Mouse (Mus musculus): ENCODE data around the gene Pdik1l. TPM values are rescaled to one million over a fixed set of nuclear protein-coding genes. Genes with fewer than 3 reads are reported as not detected.

Pdik1l gene
- total and polyA plus RNA-seq, 3 experiments: 1.00 to 7.6 (median 5.3) TPM

DNA sequence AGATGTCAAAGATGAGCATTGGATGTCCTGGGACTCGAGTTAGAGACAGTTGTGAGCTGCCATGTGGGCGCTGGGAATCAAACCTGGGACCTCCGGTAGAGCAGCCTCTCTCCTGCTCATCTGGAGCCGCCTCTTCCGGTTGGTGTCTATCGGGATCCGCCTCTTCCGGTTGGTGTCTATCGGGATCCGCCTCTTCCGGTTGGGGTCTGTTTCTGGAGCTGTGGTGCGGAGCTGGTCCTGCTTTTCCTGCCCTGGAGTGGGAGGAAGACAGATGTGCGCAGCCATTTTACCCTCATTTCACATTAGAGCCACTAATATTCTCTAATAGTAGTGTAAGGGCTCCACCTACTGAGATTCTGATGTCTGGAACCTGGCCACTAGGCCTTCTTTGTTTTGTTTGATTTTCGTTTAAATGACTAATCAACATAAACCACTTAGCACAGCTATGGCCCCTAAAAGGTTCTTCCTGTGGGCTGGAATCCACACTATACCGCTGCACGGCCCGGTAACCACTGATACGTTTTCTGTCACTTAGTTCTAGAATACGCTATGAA, 19.5 kb downstream of the Pdik1l start:
- no peaks in the 10 kb centered on the region for H3K36me3 ChIP-seq (ENCODE audit: control insufficient read depth, insufficient read depth, low read length)
- no peak overlapping the region for H3K4me3 ChIP-seq
- no peak overlapping the region for H3K27ac ChIP-seq
- no peaks in the 10 kb centered on the region for H3K79me2 ChIP-seq (replicated peaks; ENCODE audit: control insufficient read depth, insufficient read depth, low read length)
- H3K27me3 ChIP-seq (ENCODE audit: control insufficient read depth, insufficient read depth, low read length): no peaks in the 10 kb centered on the region
- TF ChIP-seq EP300 (IDR thresholded peaks at IDR 0.05; ENCODE audit: insufficient read depth, low read depth, low read length) (no peak), POLR2A (IDR thresholded peaks at IDR 0.05; ENCODE audit: insufficient read depth, low read depth, low read length) (no peak), CTCF (IDR thresholded peaks at IDR 0.05) (peak; percentile 71)
- no peak overlapping the region for H3K9ac ChIP-seq (ENCODE audit: low read depth, low read length)
- WGBS: 62% methylated on average over 19 of the region's 19 CpGs
- no peak for DNase-seq
- intact Hi-C loops (cut with DNase I): loop anchor here (1.0 to 2.0 kb wide), 2 partner anchors 19 kb away; partner anchors contain the start of gene Pdik1l
- peaks cover 4% of the 10 kb centered on the region; the same call in 1 of the 2 replicates for H3K4me1 ChIP-seq (ENCODE audit: control insufficient read depth, insufficient read depth, low read length)

DNA sequence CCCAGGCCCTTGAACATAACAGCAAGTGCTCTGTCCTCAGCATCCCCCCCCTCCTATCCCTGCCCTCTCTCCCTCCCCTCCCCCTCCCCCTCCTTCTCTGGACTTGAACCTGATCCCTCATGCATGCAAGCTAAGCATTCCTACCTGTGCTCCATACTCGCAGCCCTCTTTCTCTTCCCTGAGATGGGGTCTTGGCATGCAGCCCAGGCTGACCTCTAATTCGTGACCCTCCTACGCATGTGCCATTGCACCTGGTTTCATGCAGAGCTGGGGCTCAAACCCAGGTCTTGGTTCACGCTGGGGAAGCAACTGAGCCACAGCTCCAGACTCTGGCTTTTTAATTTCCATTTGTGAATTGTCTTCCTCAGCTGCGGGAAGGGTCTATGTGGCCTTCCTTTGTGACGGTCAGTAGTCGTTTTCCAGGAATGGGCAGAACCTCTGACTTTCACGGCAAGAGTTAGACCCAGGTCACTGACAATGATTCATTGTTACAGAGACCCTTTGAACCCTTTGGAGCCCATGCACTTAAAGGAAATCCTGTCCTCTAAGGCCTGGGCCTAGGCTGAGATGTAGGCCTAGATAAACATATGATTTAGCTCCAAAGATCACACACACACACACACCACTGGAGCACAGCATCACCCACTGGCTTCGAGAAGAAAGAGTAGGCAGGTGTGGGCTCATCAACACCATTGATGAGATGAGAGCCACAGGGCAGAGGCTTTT, 21.7 kb downstream of the Pdik1l start:
- TF ChIP-seq POLR2A (IDR thresholded peaks at IDR 0.05; ENCODE audit: insufficient read depth, low read depth, low read length) (no peak), CTCF (IDR thresholded peaks at IDR 0.05) (peak; percentile 21; the same call in 1 of the 2 replicates)
- Histone ChIP-seq H3K79me2 (replicated peaks; ENCODE audit: control insufficient read depth, insufficient read depth, low read length) (no peaks in the 10 kb centered on the region), H3K4me1 (ENCODE audit: control insufficient read depth, insufficient read depth, low read length) (peaks cover 4% of the 10 kb centered on the region; the same call in 1 of the 2 replicates), H3K4me3 (no peak overlapping the region), H3K27me3 (ENCODE audit: control insufficient read depth, insufficient read depth, low read length) (no peaks in the 10 kb centered on the region), H3K27ac (peak overlapping the region; percentile 47; the same call in 1 of the 2 replicates), H3K36me3 (ENCODE audit: control insufficient read depth, insufficient read depth, low read length) (no peaks in the 10 kb centered on the region), H3K9ac (ENCODE audit: low read depth, low read length) (no peak overlapping the region)
- no peak for DNase-seq
- intact Hi-C loops (cut with DNase I): no loop called here
- 54% methylated on average over 9 of the region's 9 CpGs for WGBS

DNA sequence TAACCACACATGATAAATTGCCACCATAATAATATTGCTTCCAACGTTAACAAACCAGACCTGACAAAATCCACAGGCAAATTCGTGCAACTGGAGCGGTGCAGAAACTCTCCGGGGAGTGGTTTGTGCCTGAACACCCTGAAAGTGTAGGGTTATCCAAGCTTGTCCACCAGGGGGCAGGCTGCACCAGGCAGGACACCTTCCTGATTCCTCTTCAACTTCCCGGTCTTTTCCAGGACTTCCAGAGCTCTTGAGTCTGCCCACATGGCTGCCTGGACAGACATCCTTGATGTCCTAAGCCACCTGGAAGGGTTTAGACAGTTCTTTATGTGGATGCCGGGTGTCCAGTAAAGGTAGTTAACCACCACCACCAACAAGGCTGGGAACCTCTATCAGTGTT, 24.5 kb downstream of the Pdik1l start:
- intact Hi-C loops (cut with DNase I): loop anchor here (5.0 kb wide), 2 partner anchors 94 to 124 kb away; no protein-coding TSS in a partner anchor
- Histone ChIP-seq H3K4me3 (no peak overlapping the region), H3K36me3 (ENCODE audit: control insufficient read depth, insufficient read depth, low read length) (no peaks in the 10 kb centered on the region), H3K79me2 (replicated peaks; ENCODE audit: control insufficient read depth, insufficient read depth, low read length) (no peaks in the 10 kb centered on the region), H3K27ac (no peak overlapping the region), H3K9ac (ENCODE audit: low read depth, low read length) (no peak overlapping the region), H3K4me1 (ENCODE audit: control insufficient read depth, insufficient read depth, low read length) (peaks cover 4% of the 10 kb centered on the region; the same call in 1 of the 2 replicates), H3K27me3 (ENCODE audit: control insufficient read depth, insufficient read depth, low read length) (no peaks in the 10 kb centered on the region)
- TF ChIP-seq EP300 (IDR thresholded peaks at IDR 0.05; ENCODE audit: insufficient read depth, low read depth, low read length) (0 out of 2 replicates have a peak, but pooled peaks have one; percentile 42), CTCF (IDR thresholded peaks at IDR 0.05) (peak; percentile 86), POLR2A (IDR thresholded peaks at IDR 0.05; ENCODE audit: insufficient read depth, low read depth, low read length) (no peak)
- peak in 1 of 2 experiments; percentile 69 for DNase-seq
- WGBS: 30% methylated on average over 6 of the region's 6 CpGs

DNA sequence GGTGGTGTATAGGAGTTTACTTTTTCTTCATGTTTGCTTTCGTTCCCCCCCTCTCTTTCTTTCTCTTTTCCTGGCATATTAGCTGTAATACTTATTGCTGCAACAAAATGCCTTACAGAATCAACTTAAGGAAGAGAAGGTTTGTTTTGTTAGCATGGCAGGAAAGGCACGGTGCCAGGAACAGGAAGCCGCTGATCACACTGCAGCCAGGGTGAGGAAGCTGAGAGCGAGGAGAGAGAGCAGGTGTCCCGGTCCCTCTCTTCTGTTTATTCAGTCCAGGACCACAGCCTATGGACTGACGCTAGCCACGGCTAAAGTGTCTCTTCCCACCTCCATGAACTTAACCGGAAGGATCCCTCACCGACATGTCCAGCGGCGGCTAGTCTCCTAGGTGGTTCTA, 29.3 kb downstream of the Pdik1l start:
- H3K27me3 ChIP-seq (ENCODE audit: control insufficient read depth, insufficient read depth, low read length): no peaks in the 10 kb centered on the region
- no peaks in the 10 kb centered on the region for H3K36me3 ChIP-seq (ENCODE audit: control insufficient read depth, insufficient read depth, low read length)
- DNase-seq: no peak
- TF ChIP-seq POLR2A (IDR thresholded peaks at IDR 0.05; ENCODE audit: insufficient read depth, low read depth, low read length): no peak
- no peak for TF ChIP-seq CTCF (IDR thresholded peaks at IDR 0.05)
- TF ChIP-seq EP300 (IDR thresholded peaks at IDR 0.05; ENCODE audit: insufficient read depth, low read depth, low read length): no peak
- H3K9ac ChIP-seq (ENCODE audit: low read depth, low read length): no peak overlapping the region
- 45% methylated on average over 11 of the region's 11 CpGs for WGBS
- H3K27ac ChIP-seq: peak overlapping the region; percentile 75
- peaks cover 7% of the 10 kb centered on the region for H3K4me1 ChIP-seq (ENCODE audit: control insufficient read depth, insufficient read depth, low read length)
- intact Hi-C loops (cut with DNase I): no loop called here
- H3K79me2 ChIP-seq (replicated peaks; ENCODE audit: control insufficient read depth, insufficient read depth, low read length): no peaks in the 10 kb centered on the region
- no peak overlapping the region for H3K4me3 ChIP-seq

DNA sequence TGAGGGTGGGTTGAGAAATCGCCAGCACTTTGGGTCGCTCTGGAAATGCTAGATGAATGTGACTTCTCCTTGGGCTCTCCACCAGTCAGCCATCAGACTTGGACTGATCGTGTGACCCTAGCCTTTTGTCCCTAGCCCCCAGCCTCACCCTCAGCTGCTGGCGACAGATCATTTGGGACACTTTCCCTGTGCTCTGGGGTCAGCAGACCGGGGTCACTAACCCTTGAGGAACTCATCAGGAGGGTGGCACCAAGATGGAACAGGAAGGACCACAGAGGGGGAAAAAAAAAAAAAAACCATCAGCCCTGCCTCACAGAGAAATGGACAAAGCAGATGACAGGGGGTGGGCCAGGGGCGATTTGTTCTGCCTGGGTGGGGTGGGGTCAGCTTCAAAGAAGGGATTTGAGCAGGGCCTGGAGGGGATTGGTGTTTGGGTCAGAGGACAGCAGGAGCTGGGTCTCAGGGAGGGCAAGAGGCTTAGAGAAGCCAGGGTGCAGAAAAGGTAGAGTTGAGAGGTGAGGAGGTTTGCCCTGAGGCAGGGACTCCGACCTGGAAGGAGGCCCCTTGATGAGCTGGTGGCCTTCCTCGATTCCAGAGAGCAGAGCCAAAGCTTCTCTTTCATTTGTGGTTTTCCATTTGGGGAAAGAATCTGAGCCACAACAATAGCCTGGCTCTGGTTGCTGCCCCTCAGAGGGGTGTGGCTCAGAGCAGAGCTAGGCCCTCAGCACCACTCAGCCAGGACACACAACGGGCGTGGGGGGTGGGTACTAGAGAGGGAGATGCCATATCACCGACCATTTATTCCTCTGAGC, 30.3 kb downstream of the Pdik1l start:
- WGBS: 38% methylated on average over 11 of the region's 11 CpGs
- no peak overlapping the region for H3K9ac ChIP-seq (ENCODE audit: low read depth, low read length)
- H3K79me2 ChIP-seq (replicated peaks; ENCODE audit: control insufficient read depth, insufficient read depth, low read length): no peaks in the 10 kb centered on the region
- peak; percentile 26 to 38 for DNase-seq
- TF ChIP-seq EP300 (IDR thresholded peaks at IDR 0.05; ENCODE audit: insufficient read depth, low read depth, low read length): no peak
- 0 out of 2 replicates have a peak, but pooled peaks have one; percentile 20 for TF ChIP-seq POLR2A (IDR thresholded peaks at IDR 0.05; ENCODE audit: insufficient read depth, low read depth, low read length)
- TF ChIP-seq CTCF (IDR thresholded peaks at IDR 0.05): no peak
- peaks cover 7% of the 10 kb centered on the region for H3K4me1 ChIP-seq (ENCODE audit: control insufficient read depth, insufficient read depth, low read length)
- intact Hi-C loops (cut with DNase I): no loop called here
- no peak overlapping the region for H3K4me3 ChIP-seq
- H3K27me3 ChIP-seq (ENCODE audit: control insufficient read depth, insufficient read depth, low read length): no peaks in the 10 kb centered on the region
- H3K36me3 ChIP-seq (ENCODE audit: control insufficient read depth, insufficient read depth, low read length): no peaks in the 10 kb centered on the region
- peak overlapping the region; percentile 75 for H3K27ac ChIP-seq

Data from heart, adult 2 months (tissue).